Mouse (Mus musculus) urinary bladder, postnatal 10 days (tissue): Measurements from ENCODE around the gene Tbc1d2b.

ENCODE experiments used
- DNase-seq: peaks from one replicate; pipeline ENCODE4 v3.0.0; 2022; ENCODE audit warnings: low spot score

Gene Tbc1d2b

DNA sequence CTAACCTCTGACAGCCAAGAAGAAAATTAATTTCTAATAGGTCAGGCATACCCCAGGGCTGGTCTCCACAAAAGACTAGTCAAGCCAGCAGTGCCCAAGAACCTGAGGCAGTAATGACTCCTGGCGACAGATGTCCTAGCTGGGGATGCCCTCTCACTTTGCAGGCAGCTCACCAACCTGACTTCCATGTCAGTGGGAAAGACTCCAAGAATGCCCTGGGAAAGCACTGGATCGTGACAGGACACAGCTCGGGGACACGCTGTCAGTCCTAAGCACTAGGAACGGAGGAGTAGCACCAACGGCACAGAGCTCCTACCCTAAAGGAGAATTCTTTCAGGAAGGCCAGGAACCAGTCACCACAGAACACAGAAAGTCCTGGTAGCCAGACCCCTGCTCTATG, 28.3 kb downstream of the Tbc1d2b start:
- DNase-seq: no peak

- DNase-seq: no peak
Measured at GRCm38 (mm10) chr9:90241618-90242017, 29.0 kb downstream of the Tbc1d2b start.

DNA sequence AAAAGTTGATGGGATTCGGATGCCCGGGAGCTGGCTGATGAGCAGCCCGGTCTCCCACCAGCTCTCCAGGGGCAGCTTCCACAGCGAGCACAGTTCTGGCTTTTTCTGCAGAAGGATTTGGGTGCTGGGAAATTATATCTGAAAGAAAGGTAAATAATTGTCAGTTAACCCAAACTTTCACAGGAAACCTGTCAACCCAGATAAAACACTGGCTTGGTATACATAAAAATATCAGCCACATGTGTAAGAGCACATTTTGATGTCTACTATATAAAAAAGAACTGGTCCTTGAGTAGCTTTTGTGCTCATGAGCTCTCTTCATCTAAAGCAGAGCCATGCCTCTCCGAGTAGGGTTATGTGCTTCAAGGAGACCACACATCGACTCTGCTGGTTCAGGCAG, 29.6 kb downstream of the Tbc1d2b start:
- no peak for DNase-seq

GRCm38 (mm10) chr9:90240560-90240959, 30.0 kb downstream of the Tbc1d2b start:
- DNase-seq: no peak

DNA sequence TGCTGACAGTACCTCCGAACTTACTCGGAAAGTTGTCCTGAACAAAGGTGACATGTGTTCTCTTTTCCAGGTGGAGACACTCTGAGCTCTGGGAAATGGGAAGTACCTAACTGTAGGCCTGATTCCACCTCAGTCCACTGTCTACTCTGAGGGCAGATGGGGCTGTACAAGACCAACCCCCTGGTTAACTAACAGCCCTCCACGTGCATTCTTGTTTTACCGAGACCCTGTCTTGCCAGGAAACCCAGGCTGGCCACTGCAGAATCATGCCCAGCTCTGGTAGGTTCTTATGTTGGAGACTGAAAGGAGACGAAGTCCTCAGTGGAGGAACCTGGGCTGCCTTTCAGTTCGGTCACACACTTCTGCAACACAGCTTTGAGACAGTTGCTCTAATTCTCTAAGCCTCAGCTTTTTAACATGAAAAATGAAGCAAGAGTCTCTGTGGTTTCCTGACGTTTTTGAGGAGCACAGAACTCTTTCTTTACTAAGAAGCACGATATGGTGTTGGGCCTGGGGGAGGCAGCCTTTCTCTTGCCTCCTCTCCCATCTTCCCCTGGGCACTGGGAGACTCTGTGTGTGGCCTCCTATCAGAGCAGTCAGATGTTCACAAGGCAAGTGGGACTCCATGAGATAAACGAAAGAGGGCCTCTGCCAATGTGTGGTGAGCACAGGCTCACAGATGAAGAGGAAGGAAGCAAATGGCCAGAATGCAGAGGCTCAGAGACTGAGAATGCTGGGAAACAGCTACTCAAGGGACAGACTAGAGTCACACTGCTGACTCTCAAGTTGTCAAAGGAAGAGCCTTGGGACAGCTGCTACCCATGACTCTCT, 33.2 kb downstream of the Tbc1d2b start:
- no peak for DNase-seq

DNA sequence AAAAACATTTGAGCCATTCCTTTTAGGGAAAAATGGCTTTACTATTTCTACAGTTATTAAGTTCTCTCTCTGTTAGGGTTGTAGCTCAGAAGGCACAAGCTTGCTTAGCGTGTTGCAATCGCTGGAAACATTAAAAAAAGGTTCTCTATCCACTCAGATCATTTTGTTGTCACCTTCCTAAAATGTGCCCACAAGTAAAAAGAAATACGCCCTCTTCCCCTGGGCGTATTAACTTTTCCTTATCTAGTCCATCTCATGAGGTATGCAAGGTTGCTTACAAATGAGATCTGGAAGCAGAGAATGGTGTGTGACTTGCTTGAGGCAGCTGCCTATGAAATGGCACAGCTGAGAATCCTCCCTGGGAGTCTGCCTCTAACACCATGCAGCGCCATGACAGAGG, 33.8 kb downstream of the Tbc1d2b start:
- DNase-seq: no peak

GRCm38 (mm10) chr9:90235258-90235882, 35.2 kb downstream of the Tbc1d2b start:
- no peak for DNase-seq

GRCm38 (mm10) chr9:90234786-90235185, 35.8 kb downstream of the Tbc1d2b start:
- no peak for DNase-seq

- DNase-seq: no peak
Measured at GRCm38 (mm10) chr9:90233906-90234419, 36.6 kb downstream of the Tbc1d2b start.

- no peak for DNase-seq
Measured at GRCm38 (mm10) chr9:90232781-90233690, 37.6 kb downstream of the Tbc1d2b start.

GRCm38 (mm10) chr9:90227171-90227570, 43.4 kb downstream of the Tbc1d2b start:
- no peak for DNase-seq

- DNase-seq: no peak
Measured at GRCm38 (mm10) chr9:90226742-90227096, 43.9 kb downstream of the Tbc1d2b start.

GRCm38 (mm10) chr9:90226081-90226741, 44.4 kb downstream of the Tbc1d2b start:
- DNase-seq: no peak

- no peak for DNase-seq
Measured at GRCm38 (mm10) chr9:90222275-90222674, 48.3 kb downstream of the Tbc1d2b start.

DNA sequence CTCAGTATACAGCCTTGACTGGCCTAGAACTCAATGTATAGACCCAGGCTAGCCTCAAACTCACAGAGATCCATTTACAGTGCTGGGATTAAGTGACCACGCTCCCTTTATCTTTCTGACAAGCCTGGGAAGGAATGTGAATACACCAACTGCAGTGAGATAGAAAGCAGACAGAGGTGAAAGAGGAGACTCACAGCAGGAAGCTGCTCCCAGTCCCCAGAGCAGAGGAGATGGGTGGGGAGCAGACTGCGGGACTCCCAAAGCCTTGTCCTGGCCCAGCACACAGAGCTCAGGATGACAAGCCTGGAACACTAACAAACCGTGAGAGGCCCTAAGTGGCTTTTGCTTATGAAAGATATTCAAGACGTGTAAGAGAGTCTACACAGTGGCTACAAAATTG, 53.1 kb downstream of the Tbc1d2b start:
- no peak for DNase-seq

- DNase-seq: no peak
Measured at GRCm38 (mm10) chr9:90216259-90217001, 54.2 kb downstream of the Tbc1d2b start.

DNA sequence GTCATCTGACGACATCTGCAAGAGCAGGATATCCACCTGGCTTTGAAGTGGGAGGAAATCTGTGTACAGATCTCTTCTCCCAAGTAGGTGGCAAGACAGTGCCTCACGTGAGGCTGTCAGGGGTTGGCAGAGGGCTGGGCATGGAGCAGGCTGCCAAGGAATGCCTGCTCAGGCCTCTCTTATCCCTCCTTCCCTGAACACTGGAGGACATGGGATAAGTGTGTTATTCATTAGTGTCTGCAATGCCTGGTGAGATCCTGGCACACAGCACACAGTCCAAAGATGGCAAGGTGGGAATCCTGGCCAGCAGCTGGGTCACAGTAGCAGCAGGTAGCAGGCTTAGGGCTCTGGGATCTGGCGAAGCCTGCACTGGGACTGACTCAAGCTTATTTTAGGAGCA, 57.5 kb downstream of the Tbc1d2b start:
- no peak for DNase-seq

- DNase-seq: no peak
Measured at GRCm38 (mm10) chr9:90208655-90209054, 61.9 kb downstream of the Tbc1d2b start.

DNA sequence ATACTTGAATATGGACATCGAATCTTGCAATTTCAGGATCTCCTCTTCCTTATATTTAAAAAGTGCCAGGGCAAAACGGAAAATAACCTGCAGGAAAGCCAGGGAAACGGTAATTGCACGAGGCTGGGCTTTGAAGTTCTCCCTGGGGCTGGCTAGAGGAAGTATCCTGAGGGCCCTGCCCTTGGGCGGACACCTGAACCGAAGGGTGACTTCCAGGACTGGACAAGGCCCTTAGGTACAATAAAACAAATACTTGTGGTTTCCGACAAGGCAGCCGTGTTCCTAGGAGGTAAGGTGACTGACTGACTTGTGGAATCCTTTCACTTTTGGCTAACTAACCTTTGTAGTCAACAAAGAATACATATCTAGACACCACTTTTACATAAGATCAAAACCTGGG, 62.8 kb downstream of the Tbc1d2b start:
- no peak for DNase-seq

- DNase-seq: peak; percentile 57
Measured at GRCm38 (mm10) chr9:90206500-90206899, 64.1 kb downstream of the Tbc1d2b start.

GRCm38 (mm10) chr9:90204396-90204915, 66.1 kb downstream of the Tbc1d2b start:
- no peak for DNase-seq
